Mouse (Mus musculus) neural tube, embryonic 11.5 days (tissue): Measurements from ENCODE around the gene Ttc38. TPM values are rescaled to one million over a fixed set of nuclear protein-coding genes. Genes with fewer than 3 reads are reported as not detected.
A peak's percentile ranks its signal among the peaks of the same experiment; 100 is the strongest.

ENCODE experiments used
- ATAC-seq: fragments of 200-750 bp; cut with Nextera tagmentation; 2 replicates; pipeline ENCODE4 v1.8.0; 2017; ENCODE audit warnings: moderate number of reproducible peaks, mild to moderate bottlenecking, moderate TSS enrichment, moderate library complexity; ENCODE audit not compliant: insufficient read depth, low FRiP score, low TSS enrichment
- DNase-seq: peaks from one replicate; pipeline ENCODE4 v3.0.0-alpha.2; 2015; ENCODE audit warnings: low spot score
- H3K27ac ChIP-seq: fragments of 300-500 bp; sonication (generic); 2 replicates; pipeline ENCODE4 v1.5.1; 2014; ENCODE audit warnings: low read depth, mild to moderate bottlenecking, low read length
- H3K27me3 ChIP-seq: fragments of 300-500 bp; sonication (generic); 2 replicates; pipeline ENCODE4 v1.6.1; 2014; ENCODE audit warnings: mild to moderate bottlenecking, low read length, mixed read lengths; ENCODE audit not compliant: control insufficient read depth, insufficient read depth
- H3K36me3 ChIP-seq: fragments of 300-500 bp; sonication (generic); 2 replicates; pipeline ENCODE4 v1.6.1; 2014; ENCODE audit warnings: mild to moderate bottlenecking, low read length, moderate library complexity, mixed read lengths; ENCODE audit not compliant: control insufficient read depth, insufficient read depth
- H3K4me1 ChIP-seq: fragments of 300-500 bp; sonication (generic); 2 replicates; pipeline ENCODE4 v1.6.1; 2014; ENCODE audit warnings: low read length, mixed read lengths; ENCODE audit not compliant: control insufficient read depth, insufficient read depth
- H3K4me2 ChIP-seq: fragments of 300-500 bp; sonication (generic); 2 replicates; pipeline ENCODE4 v1.6.1; 2014; ENCODE audit warnings: low read depth, mild to moderate bottlenecking, moderate library complexity
- H3K4me3 ChIP-seq: fragments of 300-500 bp; sonication (generic); 2 replicates; pipeline ENCODE4 v1.5.1; 2014; ENCODE audit warnings: low read depth, low read length
- H3K9ac ChIP-seq: fragments of 300-500 bp; sonication (generic); 2 replicates; pipeline ENCODE4 v1.6.1; 2014; ENCODE audit warnings: mild to moderate bottlenecking, low read length
- H3K9me3 ChIP-seq: fragments of 300-500 bp; sonication (generic); 2 replicates; pipeline ENCODE4 v1.6.1; 2016; ENCODE audit warnings: low read length; ENCODE audit not compliant: control insufficient read depth
- WGBS: fragments of 180-500 bp; shearing (Covaris S2); extraction: QIAGEN DNeasy Blood & Tissue Kit; methylation state at CpG from one replicate; pipeline ENCODE4 v1.1.7; 2014; 5-methylcytosine and 5-hydroxymethylcytosine counted together
- polyA plus RNA-seq: library from polyadenylated mRNA; unstranded; fragments of >200 nt; fragmentation: Nextera tagmentation; extraction: Ambion mirVana; gene quantifications from 2 replicates; pipeline ENCODE4 v1.2.1, GENCODE M21; 2014

Gene Ttc38
- polyA plus RNA-seq, 1 experiment from 2014 or later = 2.9 TPM

DNA sequence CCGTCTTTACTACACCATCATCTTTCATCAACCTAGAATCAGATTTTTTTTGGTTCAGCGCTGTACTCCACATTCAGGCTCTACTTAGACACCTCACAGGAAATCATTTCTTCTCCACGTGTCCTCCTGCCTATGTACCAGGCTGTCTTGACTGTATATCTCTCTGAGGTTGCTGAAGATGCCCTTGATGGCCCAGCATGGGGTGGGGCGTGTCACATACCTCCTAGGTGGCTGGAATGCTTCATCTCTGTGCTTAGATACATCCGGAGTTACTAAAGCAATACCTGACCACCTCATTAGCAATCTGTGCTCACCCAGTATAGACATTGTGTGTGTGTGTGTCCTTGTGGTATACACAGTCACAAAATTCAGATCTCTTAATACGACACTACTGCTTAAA, 36.6 kb upstream of the Ttc38 start:
- no peak overlapping the region for H3K27ac ChIP-seq

DNA sequence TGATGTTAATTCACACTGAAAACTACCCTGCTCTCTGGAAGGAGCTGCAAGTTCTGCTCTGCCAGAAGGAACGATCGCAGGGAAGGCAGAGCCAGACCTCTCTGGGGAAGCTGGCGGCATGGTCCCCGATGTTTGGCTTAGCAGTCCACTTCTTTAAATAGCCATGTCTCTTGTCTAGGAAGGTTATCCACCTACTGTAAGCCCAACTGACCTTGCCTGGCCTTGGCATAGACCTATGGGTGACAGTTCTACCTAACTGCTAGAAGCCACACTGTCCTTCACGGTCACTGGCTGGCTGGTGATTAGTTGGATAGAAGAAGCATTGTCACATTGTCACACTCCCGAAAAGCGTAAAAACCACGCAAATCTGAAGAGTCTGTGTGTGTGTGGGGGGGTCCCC, 33.4 kb upstream of the Ttc38 start:
- Histone ChIP-seq H3K4me1 (no peaks in the 10 kb centered on the region), H3K27ac (no peak overlapping the region), H3K4me3 (no peak overlapping the region), H3K9ac (no peak overlapping the region), H3K27me3 (no peaks in the 10 kb centered on the region), H3K36me3 (no peaks in the 10 kb centered on the region), H3K4me2 (no peak overlapping the region), H3K9me3 (no peaks in the 10 kb centered on the region)
- no peak for DNase-seq
- no peak for ATAC-seq
- 92% methylated on average over 8 of the region's 8 CpGs for WGBS

More for the DNA sequence above, 36.6 kb upstream of the Ttc38 start:
- no peaks in the 10 kb centered on the region for H3K9me3 ChIP-seq
- no peaks in the 10 kb centered on the region for H3K27me3 ChIP-seq
- no peak overlapping the region for H3K9ac ChIP-seq
- no peaks in the 10 kb centered on the region for H3K36me3 ChIP-seq
- no peak overlapping the region for H3K4me2 ChIP-seq
- 87% methylated on average over 6 of the region's 6 CpGs for WGBS
- DNase-seq = no peak
- no peaks in the 10 kb centered on the region for H3K4me1 ChIP-seq
- ATAC-seq = no peak
- H3K4me3 ChIP-seq = no peak overlapping the region

DNA sequence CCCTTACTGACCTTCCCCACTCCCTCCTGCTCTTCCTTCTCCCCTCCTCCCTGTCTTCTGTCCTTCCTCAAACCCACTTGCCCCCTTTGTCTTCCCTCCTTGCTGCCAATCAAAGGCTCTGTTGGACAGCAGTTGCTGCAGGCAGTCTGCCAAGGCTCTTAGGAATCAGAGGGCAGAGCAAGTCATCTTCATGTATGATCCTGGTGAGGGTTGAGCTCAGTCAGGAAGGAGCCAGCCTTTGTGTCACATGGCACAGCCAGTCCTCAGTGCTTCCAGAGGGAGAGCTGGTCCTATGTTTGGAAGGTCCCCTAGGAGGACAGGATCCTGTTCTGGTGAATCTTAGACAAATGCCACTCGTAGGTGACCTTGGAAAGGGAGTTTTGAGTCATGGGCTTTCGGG, 29.2 kb upstream of the Ttc38 start:
- Histone ChIP-seq H3K9ac (no peak overlapping the region), H3K4me1 (no peaks in the 10 kb centered on the region), H3K9me3 (no peaks in the 10 kb centered on the region), H3K36me3 (no peaks in the 10 kb centered on the region), H3K27ac (no peak overlapping the region), H3K4me3 (no peak overlapping the region), H3K4me2 (no peak overlapping the region), H3K27me3 (no peaks in the 10 kb centered on the region)
- ATAC-seq (no peak), DNase-seq (no peak)
- 85% methylated on average over 2 of the region's 2 CpGs for WGBS

DNA sequence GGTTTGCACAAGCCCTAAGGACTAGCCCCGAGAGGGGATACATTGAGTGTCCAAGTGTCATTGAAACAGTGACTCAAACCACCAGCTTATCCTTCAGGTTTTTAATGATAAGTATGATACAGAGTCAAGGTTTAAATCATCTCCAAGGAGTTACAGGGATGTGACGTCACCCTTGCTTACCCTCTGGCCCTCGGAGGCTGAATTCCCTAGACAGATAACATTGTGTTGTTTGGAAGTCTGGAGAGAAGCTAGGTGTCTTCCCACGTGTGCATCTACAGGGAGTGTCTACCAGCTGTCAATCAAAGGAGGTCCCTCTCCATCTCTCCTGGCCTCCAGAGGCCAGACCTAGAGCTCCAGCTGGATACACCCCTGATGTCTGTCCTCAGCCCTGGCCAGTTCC, 25.2 kb upstream of the Ttc38 start:
- no peaks in the 10 kb centered on the region for H3K9me3 ChIP-seq
- no peaks in the 10 kb centered on the region for H3K36me3 ChIP-seq
- no peaks in the 10 kb centered on the region for H3K27me3 ChIP-seq
- no peak overlapping the region for H3K4me2 ChIP-seq
- no peak overlapping the region for H3K9ac ChIP-seq
- H3K4me3 ChIP-seq = no peak overlapping the region
- H3K4me1 ChIP-seq = 0 out of 2 replicates have a peak, but pooled peaks cover 4% of the 10 kb centered on the region
- WGBS = 85% methylated on average over 4 of the region's 4 CpGs
- ATAC-seq = no peak
- no peak for DNase-seq
- no peak overlapping the region for H3K27ac ChIP-seq

DNA sequence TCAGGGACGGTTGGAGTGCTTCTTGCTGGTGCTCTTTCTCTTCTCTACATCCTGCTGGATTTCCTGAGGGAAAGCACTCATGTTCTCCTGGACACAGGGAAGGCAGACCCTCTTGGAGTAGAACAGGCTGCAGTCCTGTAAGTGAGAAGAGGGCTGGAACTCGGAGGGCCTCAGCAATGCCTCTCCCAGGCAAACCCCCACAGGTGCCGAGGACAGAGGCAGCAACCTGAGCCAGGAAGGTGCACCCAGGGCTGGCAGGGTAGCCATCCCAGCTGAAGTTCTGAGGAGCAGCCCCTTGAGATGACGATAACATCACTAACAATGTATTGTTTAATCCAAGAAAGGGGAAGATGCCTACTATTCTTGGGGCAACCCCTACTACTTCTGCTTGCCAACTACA, 24.7 kb upstream of the Ttc38 start:
- no peak for DNase-seq
- H3K4me2 ChIP-seq = no peak overlapping the region

DNA sequence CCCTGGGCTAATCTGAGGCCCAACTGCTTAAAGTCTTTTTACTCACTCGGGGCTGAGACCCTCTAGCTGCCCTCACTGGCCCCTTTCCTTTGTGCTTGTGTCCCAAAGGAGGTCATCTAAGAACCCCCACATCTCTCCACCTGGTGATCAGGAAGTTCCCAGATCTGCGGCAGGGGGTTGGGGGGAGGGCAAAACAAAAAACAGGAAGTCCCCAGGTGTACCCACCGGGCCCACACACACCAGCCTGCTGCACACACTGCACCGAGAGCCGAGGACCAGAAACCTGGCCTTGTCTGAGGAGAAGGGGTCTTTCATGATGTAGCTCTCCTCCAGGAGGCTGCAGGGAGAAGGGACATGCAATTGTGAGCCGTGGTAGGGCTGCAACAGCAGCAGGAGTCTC, 24.1 kb upstream of the Ttc38 start:
- ATAC-seq = no peak
- H3K9ac ChIP-seq = no peak overlapping the region
- DNase-seq = no peak
- H3K27me3 ChIP-seq = no peaks in the 10 kb centered on the region
- H3K4me1 ChIP-seq = 0 out of 2 replicates have a peak, but pooled peaks cover 4% of the 10 kb centered on the region
- no peaks in the 10 kb centered on the region for H3K36me3 ChIP-seq
- 84% methylated on average over 6 of the region's 6 CpGs for WGBS
- H3K9me3 ChIP-seq = no peaks in the 10 kb centered on the region
- H3K27ac ChIP-seq = no peak overlapping the region
- no peak overlapping the region for H3K4me3 ChIP-seq
- H3K4me2 ChIP-seq = no peak overlapping the region

More for the DNA sequence above, 24.7 kb upstream of the Ttc38 start:
- ATAC-seq = no peak
- 83% methylated on average over 4 of the region's 4 CpGs for WGBS
- Histone ChIP-seq H3K9ac (no peak overlapping the region), H3K4me1 (0 out of 2 replicates have a peak, but pooled peaks cover 4% of the 10 kb centered on the region), H3K27me3 (no peaks in the 10 kb centered on the region), H3K4me3 (no peak overlapping the region), H3K27ac (no peak overlapping the region), H3K36me3 (no peaks in the 10 kb centered on the region), H3K9me3 (no peaks in the 10 kb centered on the region)

DNA sequence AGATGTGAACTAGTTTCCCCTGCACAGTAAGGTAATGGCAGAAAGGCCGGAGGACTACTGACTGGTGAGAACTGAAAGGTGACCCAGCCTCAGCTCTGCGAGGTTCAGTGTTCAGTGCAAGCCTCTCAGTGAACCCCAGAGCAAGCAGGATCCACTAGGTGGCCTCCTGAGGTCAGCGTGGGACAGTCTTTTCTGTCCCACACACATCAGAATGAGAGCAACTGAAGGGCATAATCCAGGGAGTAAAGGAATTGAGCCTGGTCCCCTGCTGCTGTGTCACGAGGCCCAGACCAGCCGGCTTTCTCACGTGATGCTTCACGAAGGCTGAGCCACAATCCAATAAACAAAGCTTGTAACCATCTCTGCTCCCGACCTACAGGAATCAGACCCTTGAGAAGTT, 23.7 kb upstream of the Ttc38 start:
- no peak for DNase-seq
- WGBS = 52% methylated on average over 8 of the region's 8 CpGs

DNA sequence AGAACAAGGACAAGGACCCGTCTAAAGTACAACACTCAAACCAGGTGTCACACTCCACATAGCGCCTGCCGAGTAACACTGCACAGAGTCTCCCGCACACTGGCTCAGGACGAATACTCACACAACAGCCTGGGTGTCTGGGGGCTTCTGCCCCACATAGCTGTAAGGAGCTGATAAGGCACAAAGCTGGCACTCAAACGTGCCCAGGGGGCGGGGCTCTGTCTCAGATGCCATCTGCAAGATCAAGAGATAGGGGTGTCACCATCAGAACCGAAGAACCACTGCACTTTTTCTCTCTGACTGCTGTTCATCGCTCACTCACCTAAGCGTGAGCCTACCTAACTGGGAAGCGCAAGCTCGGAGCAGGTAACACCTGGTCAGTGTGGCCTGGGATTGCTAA, 23.0 kb upstream of the Ttc38 start:
- Histone ChIP-seq H3K4me3 (no peak overlapping the region), H3K9ac (no peak overlapping the region), H3K27ac (no peak overlapping the region), H3K4me1 (0 out of 2 replicates have a peak, but pooled peaks cover 4% of the 10 kb centered on the region), H3K27me3 (no peaks in the 10 kb centered on the region), H3K4me2 (no peak overlapping the region), H3K9me3 (no peaks in the 10 kb centered on the region), H3K36me3 (no peaks in the 10 kb centered on the region)
- ATAC-seq (no peak), DNase-seq (no peak)
- WGBS = 88% methylated on average over 12 of the region's 12 CpGs

More for the DNA sequence above, 23.7 kb upstream of the Ttc38 start:
- Histone ChIP-seq H3K4me3 (no peak overlapping the region), H3K4me1 (0 out of 2 replicates have a peak, but pooled peaks cover 4% of the 10 kb centered on the region), H3K27me3 (no peaks in the 10 kb centered on the region), H3K9me3 (no peaks in the 10 kb centered on the region), H3K36me3 (no peaks in the 10 kb centered on the region), H3K27ac (no peak overlapping the region), H3K4me2 (no peak overlapping the region), H3K9ac (no peak overlapping the region)
- no peak for ATAC-seq

DNA sequence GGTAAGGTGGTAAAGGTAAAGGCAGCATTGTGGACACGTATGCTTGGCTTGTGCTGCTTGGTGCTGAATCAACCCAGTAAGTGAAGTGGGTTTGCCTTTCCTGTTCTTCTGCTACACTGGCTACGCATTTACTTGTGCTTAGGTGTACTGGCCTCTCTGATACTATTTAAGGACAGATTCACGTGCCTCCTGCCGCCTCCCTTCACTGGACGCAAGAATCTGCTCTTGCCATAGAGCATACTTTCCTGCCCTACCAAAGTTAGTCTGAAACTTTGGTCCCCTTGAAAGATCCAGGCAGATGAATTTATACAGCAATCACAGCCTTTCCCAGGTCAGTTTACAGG, 21.7 kb upstream of the Ttc38 start:
- H3K4me3 ChIP-seq = peak overlapping the region; percentile 70; the same call in 1 of the 2 replicates
- no peak for DNase-seq
- no peak overlapping the region; the same call in 1 of the 2 replicates for H3K9ac ChIP-seq
- no peaks in the 10 kb centered on the region for H3K9me3 ChIP-seq
- 89% methylated on average over 5 of the region's 5 CpGs for WGBS
- H3K36me3 ChIP-seq = no peaks in the 10 kb centered on the region
- no peaks in the 10 kb centered on the region for H3K27me3 ChIP-seq
- peak overlapping the region; percentile 91 for H3K4me2 ChIP-seq
- ATAC-seq = no peak
- no peak overlapping the region for H3K27ac ChIP-seq
- 0 out of 2 replicates have a peak, but pooled peaks cover 4% of the 10 kb centered on the region for H3K4me1 ChIP-seq
